Mouse (Mus musculus) embryonic facial prominence, embryonic 14.5 days (tissue): ENCODE data around the gene Dars. TPM values are rescaled to one million over a fixed set of nuclear protein-coding genes. Genes with fewer than 3 reads are reported as not detected.

Experiments used
- ATAC-seq: fragments of 200-750 bp; cut with Nextera tagmentation; 2 replicates; pipeline ENCODE4 v1.8.0; 2017; ENCODE audit warnings: low read depth, moderate number of reproducible peaks, moderate TSS enrichment
- DNase-seq: peaks from one replicate; pipeline ENCODE4 v3.0.0-alpha.2; 2015; ENCODE audit warnings: low spot score
- H3K27ac ChIP-seq: fragments of 300-500 bp; sonication (generic); replicated peaks from 2 replicates; pipeline ENCODE4 v1.5.1; 2014; ENCODE audit warnings: low read depth, mild to moderate bottlenecking, low read length, moderate library complexity
- H3K27me3 ChIP-seq: fragments of 300-500 bp; sonication (generic); replicated peaks from 2 replicates; pipeline ENCODE4 v1.6.1; 2014; ENCODE audit warnings: low read length; ENCODE audit not compliant: control insufficient read depth, insufficient read depth
- H3K36me3 ChIP-seq: fragments of 300-500 bp; sonication (generic); 2 replicates; pipeline ENCODE4 v1.6.1; 2014; ENCODE audit warnings: low read length, mixed read lengths; ENCODE audit not compliant: control insufficient read depth, insufficient read depth
- H3K4me1 ChIP-seq: fragments of 300-500 bp; sonication (generic); 2 replicates; pipeline ENCODE4 v1.6.1; 2014; ENCODE audit warnings: antibody characterized with exemption, low read length; ENCODE audit not compliant: control insufficient read depth, insufficient read depth
- H3K4me2 ChIP-seq: fragments of 300-500 bp; sonication (generic); 2 replicates; pipeline ENCODE4 v1.6.1; 2014; ENCODE audit warnings: low read depth, mild to moderate bottlenecking, low read length, moderate library complexity, mixed read lengths
- H3K4me3 ChIP-seq: fragments of 300-500 bp; sonication (generic); 2 replicates; pipeline ENCODE4 v1.5.1; 2014; ENCODE audit warnings: low read depth, mild to moderate bottlenecking, low read length
- H3K9ac ChIP-seq: fragments of 300-500 bp; sonication (generic); 2 replicates; pipeline ENCODE4 v1.6.1; 2014; ENCODE audit warnings: low read depth, mild to moderate bottlenecking, low read length, moderate library complexity, mixed read lengths
- H3K9me3 ChIP-seq: fragments of 300-500 bp; sonication (generic); 2 replicates; pipeline ENCODE4 v1.6.1; 2016; ENCODE audit warnings: low read length; ENCODE audit not compliant: control insufficient read depth
- WGBS: fragments of 180-500 bp; shearing (Covaris S2); extraction: QIAGEN DNeasy Blood & Tissue Kit; methylation state at CpG from one replicate; pipeline ENCODE4 v1.1.7; 2014; 5-methylcytosine and 5-hydroxymethylcytosine counted together
- polyA plus RNA-seq: library from polyadenylated mRNA; unstranded; fragments of >200 nt; fragmentation: Nextera tagmentation; extraction: Ambion mirVana; gene quantifications from 2 replicates; pipeline ENCODE4 v1.2.1, GENCODE M21; 2014

Dars gene
- polyA plus RNA-seq, 1 experiment from 2014 or later = 97.8 TPM

DNA sequence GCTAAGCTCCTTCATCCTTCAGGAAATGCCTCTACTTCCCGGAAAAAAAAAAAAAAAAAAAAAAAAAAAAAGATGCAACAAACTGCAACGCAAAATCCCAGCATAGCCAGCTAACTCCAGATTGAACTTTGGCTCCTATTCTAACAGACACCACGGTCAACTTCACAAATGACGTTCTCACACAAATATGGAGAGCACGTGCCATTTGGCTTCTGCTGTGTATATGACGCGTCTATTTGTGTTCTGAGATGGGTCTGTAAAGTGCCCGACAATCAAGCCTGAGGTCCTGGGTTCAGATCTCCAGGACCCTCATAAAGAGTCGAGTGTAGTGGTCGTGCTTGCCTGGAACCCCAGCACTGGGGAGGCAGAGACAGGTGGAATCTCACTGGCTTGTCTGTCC, 39.1 kb upstream of the Dars start:
- no peaks in the 10 kb centered on the region for H3K27me3 ChIP-seq
- no peak overlapping the region for H3K27ac ChIP-seq
- 86% methylated on average over 10 of the region's 10 CpGs for WGBS
- no peaks in the 10 kb centered on the region for H3K36me3 ChIP-seq
- no peaks in the 10 kb centered on the region for H3K4me1 ChIP-seq
- ATAC-seq (no peak), DNase-seq (no peak)
- no peak overlapping the region for H3K9ac ChIP-seq
- no peak overlapping the region for H3K4me3 ChIP-seq
- H3K9me3 ChIP-seq = no peaks in the 10 kb centered on the region
- H3K4me2 ChIP-seq = no peak overlapping the region

DNA sequence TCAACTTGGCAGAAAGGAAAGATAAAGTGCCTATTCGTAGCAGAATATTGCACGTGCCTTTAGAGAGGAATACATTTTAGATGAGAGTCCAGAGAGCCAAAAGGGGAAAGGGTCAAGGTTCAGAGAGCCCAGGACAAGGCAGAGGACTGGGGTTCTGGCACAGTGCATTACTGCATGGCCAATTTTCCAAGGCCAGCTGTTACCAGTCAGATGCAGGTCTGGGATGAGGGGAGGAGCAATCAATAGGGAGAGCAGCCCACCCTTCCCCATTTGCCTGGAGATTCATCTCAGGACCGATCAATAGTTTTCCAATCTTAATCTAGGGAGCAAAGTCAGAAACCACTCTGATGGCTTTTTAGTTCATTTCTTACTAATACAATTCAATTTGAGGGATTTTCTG, 35.0 kb upstream of the Dars start:
- Histone ChIP-seq H3K9me3 (no peaks in the 10 kb centered on the region), H3K9ac (no peak overlapping the region), H3K27me3 (no peaks in the 10 kb centered on the region), H3K4me1 (no peaks in the 10 kb centered on the region), H3K4me3 (no peak overlapping the region), H3K4me2 (no peak overlapping the region), H3K27ac (no peak overlapping the region), H3K36me3 (no peaks in the 10 kb centered on the region)
- WGBS = 80% methylated on average over 3 of the region's 3 CpGs
- no peak for DNase-seq
- no peak for ATAC-seq

DNA sequence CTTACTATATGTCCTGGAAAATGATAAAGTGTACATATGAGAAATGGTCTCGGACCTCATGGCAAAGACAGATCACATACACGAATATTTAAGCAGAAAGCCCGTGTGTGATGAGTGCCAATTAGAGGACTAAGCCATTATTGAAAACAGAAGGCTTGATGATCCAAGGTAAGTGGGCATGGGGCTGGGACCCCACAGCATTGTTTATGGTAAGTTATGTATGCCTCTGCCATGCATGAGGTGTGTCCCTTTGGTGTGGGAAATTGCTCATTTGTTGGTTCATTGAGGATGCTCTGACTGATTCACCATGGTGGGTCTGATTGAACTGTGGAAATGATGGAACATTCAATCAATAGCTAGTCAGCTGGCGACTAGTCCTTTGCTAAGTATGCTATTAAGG, 34.0 kb upstream of the Dars start:
- ATAC-seq = no peak

DNA sequence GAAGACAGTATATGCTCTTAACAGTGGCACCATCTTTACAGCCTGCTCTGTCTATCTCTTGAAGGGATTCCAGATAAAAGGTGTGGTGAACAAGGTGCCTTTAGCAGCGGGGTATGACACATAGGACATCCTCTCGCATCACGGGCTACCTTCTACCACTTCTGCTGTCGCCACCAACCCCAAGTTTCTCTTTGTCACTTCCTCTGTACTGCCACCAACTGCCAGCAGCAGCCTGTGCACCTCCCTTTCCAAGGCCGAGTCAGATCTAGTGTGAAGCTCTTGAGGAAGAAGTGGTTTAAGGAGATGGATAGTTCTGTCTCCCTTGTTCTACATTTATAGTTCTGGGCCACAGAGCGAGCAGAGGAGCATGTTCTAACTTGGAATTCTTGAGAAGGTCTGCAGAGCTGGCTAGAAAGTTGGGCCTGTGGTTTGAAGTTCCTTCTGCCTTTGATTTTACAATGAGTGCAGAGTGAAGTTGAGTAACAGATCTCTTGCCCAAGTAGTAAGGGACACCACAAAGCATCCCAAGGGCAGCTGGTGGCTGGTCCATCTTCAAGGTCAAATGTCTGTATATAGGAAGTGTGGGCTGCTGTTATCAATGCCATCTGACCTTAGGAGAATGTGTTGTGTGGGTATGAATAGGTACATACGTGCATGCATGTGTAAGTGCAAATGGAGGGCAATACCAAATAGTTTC, 30.2 kb upstream of the Dars start:
- no peaks in the 10 kb centered on the region for H3K4me1 ChIP-seq

More for the DNA sequence above, 34.0 kb upstream of the Dars start:
- no peaks in the 10 kb centered on the region for H3K9me3 ChIP-seq
- DNase-seq = no peak
- no peak overlapping the region for H3K4me3 ChIP-seq
- 69% methylated on average over 4 of the region's 4 CpGs for WGBS
- no peak overlapping the region for H3K9ac ChIP-seq
- no peak overlapping the region for H3K4me2 ChIP-seq
- H3K27me3 ChIP-seq = no peaks in the 10 kb centered on the region
- no peaks in the 10 kb centered on the region for H3K4me1 ChIP-seq
- no peaks in the 10 kb centered on the region for H3K36me3 ChIP-seq
- H3K27ac ChIP-seq = no peak overlapping the region

DNA sequence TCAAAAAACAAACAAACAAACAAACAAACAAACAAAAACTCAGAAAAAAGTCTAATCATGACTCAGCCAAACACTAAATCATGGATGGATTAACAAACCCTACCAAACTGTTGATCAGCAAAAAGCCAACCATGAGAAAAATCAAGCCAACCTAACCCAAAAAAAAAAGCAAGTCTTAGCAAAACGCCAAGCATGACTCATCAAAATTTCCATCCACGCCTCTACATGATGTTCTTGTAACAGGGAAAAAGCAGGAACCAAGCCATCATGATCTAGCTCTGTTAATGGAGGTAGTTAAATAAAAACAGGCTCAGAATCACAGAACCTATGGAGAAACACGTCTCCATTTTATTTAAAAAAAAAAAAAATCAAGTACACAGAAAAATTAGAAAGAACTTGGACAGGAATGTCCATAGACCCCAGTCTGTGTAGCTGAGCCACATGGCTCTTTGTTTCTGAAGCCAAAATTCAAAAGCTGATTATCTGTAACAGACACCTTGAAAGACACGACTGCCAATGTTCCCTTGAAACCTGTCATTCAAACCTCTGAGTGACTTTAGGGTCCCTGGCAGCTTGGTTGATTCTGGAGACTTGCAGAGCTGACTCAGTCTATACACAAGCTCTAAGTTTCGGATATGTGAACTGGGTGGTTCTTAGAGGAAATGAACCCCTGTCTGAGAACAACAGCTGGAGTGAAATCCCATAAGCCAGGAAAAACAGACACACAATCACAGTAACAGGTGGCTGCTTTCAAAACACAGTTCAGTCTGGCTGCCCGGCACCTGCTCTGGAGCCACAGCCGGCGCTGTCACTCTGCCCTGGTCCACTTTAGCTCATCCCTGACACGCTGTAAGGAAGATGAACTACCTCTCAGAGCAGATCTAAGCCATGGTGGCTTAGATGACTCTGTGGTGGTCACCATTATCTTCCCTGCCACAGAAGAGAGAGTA, 27.0 kb upstream of the Dars start:
- Histone ChIP-seq H3K27ac (no peak overlapping the region), H3K9ac (no peak overlapping the region), H3K36me3 (no peaks in the 10 kb centered on the region), H3K4me3 (no peak overlapping the region), H3K27me3 (no peaks in the 10 kb centered on the region), H3K4me1 (peaks cover 4% of the 10 kb centered on the region; the same call in 1 of the 2 replicates), H3K9me3 (no peaks in the 10 kb centered on the region), H3K4me2 (no peak overlapping the region)
- 56% methylated on average over 9 of the region's 9 CpGs for WGBS
- ATAC-seq = peak; percentile 86
- peak; percentile 84 for DNase-seq

More for the DNA sequence above, 30.2 kb upstream of the Dars start:
- no peak overlapping the region for H3K27ac ChIP-seq
- no peak for ATAC-seq
- H3K36me3 ChIP-seq = no peaks in the 10 kb centered on the region
- H3K27me3 ChIP-seq = no peaks in the 10 kb centered on the region
- no peak overlapping the region for H3K4me3 ChIP-seq
- 81% methylated on average over 7 of the region's 7 CpGs for WGBS
- no peak for DNase-seq
- H3K4me2 ChIP-seq = no peak overlapping the region
- no peaks in the 10 kb centered on the region for H3K9me3 ChIP-seq
- H3K9ac ChIP-seq = no peak overlapping the region

DNA sequence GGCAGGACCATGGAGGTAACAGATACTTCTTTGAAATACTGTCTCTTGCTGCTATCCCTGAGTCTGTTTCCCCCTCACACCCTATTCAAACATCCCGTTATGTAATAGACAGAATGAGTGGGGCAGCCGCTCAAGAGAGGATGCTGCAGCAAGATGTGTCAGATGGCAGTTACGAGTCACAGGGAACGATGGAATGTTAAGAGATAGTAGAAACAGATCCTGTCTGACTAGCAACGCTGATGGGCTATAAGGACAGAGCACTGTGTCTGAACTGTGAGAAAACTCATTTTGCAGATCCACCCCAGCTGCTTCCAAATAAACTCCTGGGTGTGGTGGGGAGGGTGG, 23.9 kb upstream of the Dars start:
- Histone ChIP-seq H3K4me1 (peaks cover 4% of the 10 kb centered on the region; the same call in 1 of the 2 replicates), H3K36me3 (no peaks in the 10 kb centered on the region), H3K9ac (no peak overlapping the region), H3K27me3 (no peaks in the 10 kb centered on the region), H3K9me3 (no peaks in the 10 kb centered on the region), H3K4me2 (no peak overlapping the region), H3K4me3 (no peak overlapping the region), H3K27ac (no peak overlapping the region)
- DNase-seq (no peak), ATAC-seq (no peak)
- WGBS = 17% methylated on average over 5 of the region's 5 CpGs

DNA sequence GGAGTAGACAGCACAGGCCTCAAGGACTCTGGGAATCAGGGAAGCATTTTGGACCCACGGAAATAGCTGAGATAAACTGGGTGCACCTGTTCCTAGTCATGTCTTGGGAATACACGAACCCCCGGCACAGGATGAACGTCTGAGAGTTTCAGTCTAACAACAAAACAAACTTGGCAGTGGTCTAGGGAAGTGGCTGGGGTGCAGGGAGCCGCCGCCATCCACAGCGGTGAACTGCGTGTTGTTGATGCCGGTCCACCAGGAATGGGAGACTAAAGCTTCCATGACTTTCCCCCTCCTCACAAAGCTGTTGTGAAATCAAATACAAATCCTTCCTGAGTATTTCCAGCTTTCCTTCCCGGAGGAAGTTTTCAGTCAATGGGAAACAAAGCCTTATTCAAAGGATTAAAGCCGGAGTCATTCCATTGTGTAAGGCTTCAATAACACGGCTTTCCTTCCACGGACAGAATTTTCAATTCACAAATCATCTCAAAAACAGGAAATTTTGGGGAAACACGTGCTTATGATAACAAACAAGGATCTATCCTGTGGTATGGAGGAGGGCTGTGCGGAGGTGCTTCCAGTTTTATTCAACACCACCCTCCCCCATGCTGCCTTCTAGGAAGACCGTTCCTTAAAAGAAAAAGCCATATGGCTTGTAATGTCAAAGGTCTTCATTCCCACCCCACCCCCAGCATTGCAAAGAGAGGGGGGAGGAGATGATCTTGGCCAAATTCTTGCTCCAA, 23.4 kb upstream of the Dars start:
- no peak for ATAC-seq
- Histone ChIP-seq H3K27ac (no peak overlapping the region), H3K4me3 (no peak overlapping the region), H3K36me3 (no peaks in the 10 kb centered on the region), H3K4me2 (no peak overlapping the region), H3K4me1 (peaks cover 4% of the 10 kb centered on the region; the same call in 1 of the 2 replicates), H3K9me3 (no peaks in the 10 kb centered on the region), H3K9ac (no peak overlapping the region), H3K27me3 (no peaks in the 10 kb centered on the region)
- DNase-seq = peak; percentile 16
- 26% methylated on average over 16 of the region's 16 CpGs for WGBS

DNA sequence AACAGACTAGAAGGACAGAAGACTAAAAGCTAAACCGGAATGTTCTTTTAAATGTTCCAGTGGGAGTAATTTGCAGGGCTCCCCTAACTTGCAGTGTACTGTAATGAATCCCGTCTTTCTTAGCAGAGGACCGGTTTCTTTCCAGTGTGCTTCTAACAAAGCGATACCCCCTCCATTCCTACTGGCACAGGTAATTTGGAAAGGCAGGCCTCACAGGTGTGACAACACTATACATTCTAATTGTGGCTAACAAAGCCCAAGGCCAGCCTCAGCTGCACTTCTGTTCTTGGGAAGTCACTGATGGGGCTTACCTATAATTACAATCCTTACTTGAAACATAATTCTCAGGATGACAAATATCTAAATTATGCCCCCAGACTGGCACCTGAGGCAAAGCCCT, 22.4 kb upstream of the Dars start:
- Histone ChIP-seq H3K27me3 (no peaks in the 10 kb centered on the region), H3K4me2 (no peak overlapping the region), H3K36me3 (no peaks in the 10 kb centered on the region), H3K9ac (no peak overlapping the region), H3K4me3 (no peak overlapping the region), H3K27ac (no peak overlapping the region), H3K9me3 (no peaks in the 10 kb centered on the region), H3K4me1 (peaks cover 4% of the 10 kb centered on the region; the same call in 1 of the 2 replicates)
- ATAC-seq (peak; percentile 66; the same call in 1 of the 2 replicates), DNase-seq (peak; percentile 56)
- WGBS = 78% methylated on average over 4 of the region's 4 CpGs
